Mouse (Mus musculus) E14TG2a.4 (cell line): ENCODE data around the gene Itpr2.

Experiments used
- H3K27me3 ChIP-seq: 2 replicates; pipeline ENCODE4 v1.6.1; 2014; ENCODE audit warnings: low read length, control low read depth; ENCODE audit not compliant: insufficient read depth
- H3K36me3 ChIP-seq: 2 replicates; pipeline ENCODE4 v1.6.1; 2014; ENCODE audit warnings: low read length, control low read depth; ENCODE audit not compliant: insufficient read depth
- H3K4me1 ChIP-seq: replicated peaks from 2 replicates; pipeline ENCODE4 v1.6.1; 2014; ENCODE audit warnings: low read depth, low read length, control low read depth
- H3K4me3 ChIP-seq: replicated peaks from 2 replicates; pipeline ENCODE4 v1.5.1; 2014; ENCODE audit warnings: mild to moderate bottlenecking, low read length
- H3K9me3 ChIP-seq: 2 replicates; pipeline ENCODE4 v1.6.1; 2014; ENCODE audit warnings: low read length, control low read depth
- CTCF ChIP-seq: conservative IDR thresholded peaks from 2 replicates; pipeline ENCODE4 v1.5.1; 2014; ENCODE audit warnings: low read length
- NANOG ChIP-seq: IDR thresholded peaks from 2 replicates; pipeline ENCODE4 v1.6.1; 2014; ENCODE audit warnings: borderline replicate concordance, low read length, mixed read lengths
- POU5F1 ChIP-seq: IDR thresholded peaks from 2 replicates; pipeline ENCODE4 v1.6.1; 2014; ENCODE audit warnings: low read length, borderline replicate concordance

Gene Itpr2

GRCm38 (mm10) chr6:146229519-146229918 lies 272.5 kb downstream of the Itpr2 start:
- Histone ChIP-seq H3K9me3 (peaks cover 19% of the 10 kb centered on the region), H3K4me1 (no peaks in the 10 kb centered on the region), H3K4me3 (no peak overlapping the region), H3K27me3 (no peaks in the 10 kb centered on the region), H3K36me3 (no peaks in the 10 kb centered on the region)
- TF ChIP-seq POU5F1 (no peak), NANOG (no peak), CTCF (no peak)

- TF ChIP-seq CTCF = no peak
- TF ChIP-seq NANOG = no peak
- H3K4me1 ChIP-seq = no peaks in the 10 kb centered on the region
- no peaks in the 10 kb centered on the region for H3K27me3 ChIP-seq
- no peaks in the 10 kb centered on the region for H3K36me3 ChIP-seq
- no peak overlapping the region for H3K4me3 ChIP-seq
- H3K9me3 ChIP-seq = peaks cover 19% of the 10 kb centered on the region
Measured at GRCm38 (mm10) chr6:146228048-146228447, 274.0 kb downstream of the Itpr2 start.

DNA sequence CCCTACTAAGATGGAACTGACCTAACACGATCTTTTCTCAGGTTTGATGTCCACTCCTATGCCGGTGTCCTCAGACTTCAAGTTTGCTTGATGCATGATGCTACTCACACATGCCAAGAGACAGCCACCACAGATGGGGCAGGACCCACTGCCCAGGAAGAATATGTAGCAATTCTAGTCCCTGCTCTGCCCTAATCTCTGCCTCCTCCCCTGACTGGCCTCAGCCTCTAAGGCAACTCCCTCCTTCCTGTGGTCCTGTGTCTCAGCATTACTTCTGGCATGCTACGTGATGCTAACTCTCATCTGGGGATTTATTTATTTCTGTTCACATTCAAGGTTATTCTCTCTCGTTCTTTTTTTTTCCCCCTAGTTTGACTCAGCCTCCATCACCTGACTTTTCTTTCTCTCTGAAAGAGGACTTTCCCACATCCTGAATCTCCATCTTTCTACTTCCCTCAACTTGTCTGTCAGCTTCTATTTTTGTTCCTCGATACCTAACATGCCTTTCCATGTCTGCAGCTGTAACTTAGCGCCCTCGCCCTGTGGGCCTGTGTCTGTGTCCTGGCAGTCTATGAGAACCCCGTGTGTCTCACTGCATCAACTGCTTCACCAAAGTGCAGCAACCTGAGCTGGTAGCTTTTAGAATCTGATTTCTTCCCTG lies 279.5 kb downstream of the Itpr2 start:
- Histone ChIP-seq H3K4me3 (no peak overlapping the region), H3K36me3 (no peaks in the 10 kb centered on the region), H3K4me1 (peaks cover 13% of the 10 kb centered on the region), H3K27me3 (peaks cover 11% of the 10 kb centered on the region; the same call in 1 of the 2 replicates), H3K9me3 (peaks cover 11% of the 10 kb centered on the region)
- TF ChIP-seq NANOG (no peak), CTCF (no peak), POU5F1 (no peak)

GRCm38 (mm10) chr6:146221371-146222336 lies 280.4 kb downstream of the Itpr2 start:
- H3K4me1 ChIP-seq = peaks cover 13% of the 10 kb centered on the region
- no peaks in the 10 kb centered on the region for H3K36me3 ChIP-seq
- H3K9me3 ChIP-seq = peaks cover 2% of the 10 kb centered on the region; the same call in 1 of the 2 replicates
- TF ChIP-seq POU5F1 = no peak
- TF ChIP-seq NANOG = no peak
- H3K4me3 ChIP-seq = no peak overlapping the region
- peaks cover 11% of the 10 kb centered on the region; the same call in 1 of the 2 replicates for H3K27me3 ChIP-seq

DNA sequence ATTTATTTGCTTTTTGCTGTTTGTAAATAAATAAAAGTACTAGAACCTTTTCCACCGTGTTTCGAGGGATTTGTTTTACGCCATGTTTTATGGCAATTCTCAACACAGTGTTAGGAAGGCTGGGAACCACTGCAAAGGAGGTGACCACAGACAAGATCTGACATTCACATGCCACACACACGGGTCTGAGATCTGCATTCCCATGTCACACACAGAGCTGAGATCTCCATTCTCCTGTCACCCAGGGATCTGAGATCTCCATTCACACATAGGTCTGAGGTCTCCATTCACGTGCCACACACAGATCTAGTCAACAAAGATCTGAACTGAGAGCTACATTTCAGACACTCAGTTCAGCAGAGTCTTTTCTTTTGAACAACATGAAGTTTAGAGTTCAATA lies 282.0 kb downstream of the Itpr2 start:
- H3K36me3 ChIP-seq = no peaks in the 10 kb centered on the region
- TF ChIP-seq CTCF (no peak), NANOG (no peak), POU5F1 (no peak)
- H3K4me3 ChIP-seq = no peak overlapping the region
- H3K27me3 ChIP-seq = peaks cover 11% of the 10 kb centered on the region; the same call in 1 of the 2 replicates
- no peaks in the 10 kb centered on the region for H3K9me3 ChIP-seq
- H3K4me1 ChIP-seq = peaks cover 18% of the 10 kb centered on the region

DNA sequence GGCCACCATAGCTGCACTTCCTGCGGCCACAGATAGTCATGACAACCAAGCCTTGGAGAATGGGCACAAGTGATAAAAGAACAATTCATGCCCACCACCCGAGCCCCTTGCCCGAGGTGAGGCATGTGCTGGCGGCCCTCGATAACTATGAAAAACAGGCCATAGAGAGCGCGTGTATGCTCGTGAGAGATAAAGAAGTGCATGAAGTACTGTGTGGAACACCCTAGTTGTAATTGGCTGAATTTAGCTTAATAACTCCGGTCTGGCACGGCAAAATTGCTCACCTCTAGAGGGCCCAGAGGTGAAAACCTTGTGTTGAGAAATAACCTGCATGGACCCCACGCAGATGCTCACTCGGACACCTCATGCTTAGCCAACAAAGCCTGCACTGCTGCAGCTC lies 282.5 kb downstream of the Itpr2 start:
- TF ChIP-seq CTCF (no peak), POU5F1 (no peak), NANOG (no peak)
- Histone ChIP-seq H3K9me3 (no peaks in the 10 kb centered on the region), H3K4me1 (peaks cover 18% of the 10 kb centered on the region), H3K4me3 (no peak overlapping the region), H3K36me3 (no peaks in the 10 kb centered on the region), H3K27me3 (peaks cover 11% of the 10 kb centered on the region; the same call in 1 of the 2 replicates)

DNA sequence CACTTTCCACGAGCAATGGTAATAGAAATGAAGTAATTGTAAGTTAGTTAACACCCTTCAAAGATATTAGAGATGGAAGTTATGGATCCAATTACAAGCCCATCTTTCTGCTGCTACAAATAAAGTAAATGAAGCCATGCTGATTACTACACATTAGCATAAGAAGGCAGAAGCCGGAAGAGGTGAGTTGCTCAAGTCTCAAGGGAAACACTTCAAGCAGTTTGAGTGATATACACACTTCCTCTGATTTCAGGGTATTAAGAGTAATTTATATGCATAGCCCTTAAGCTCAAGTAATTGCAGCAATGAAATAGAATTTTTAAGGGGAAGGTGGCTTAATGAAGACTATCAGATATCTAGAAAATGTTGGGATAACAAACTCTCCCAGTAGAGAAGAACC lies 286.7 kb downstream of the Itpr2 start:
- Histone ChIP-seq H3K4me3 (no peak overlapping the region), H3K4me1 (0 out of 2 replicates have a peak, but pooled peaks cover 5% of the 10 kb centered on the region), H3K27me3 (no peaks in the 10 kb centered on the region), H3K9me3 (no peaks in the 10 kb centered on the region), H3K36me3 (no peaks in the 10 kb centered on the region)
- TF ChIP-seq NANOG = no peak
- TF ChIP-seq CTCF = no peak
- TF ChIP-seq POU5F1 = no peak

DNA sequence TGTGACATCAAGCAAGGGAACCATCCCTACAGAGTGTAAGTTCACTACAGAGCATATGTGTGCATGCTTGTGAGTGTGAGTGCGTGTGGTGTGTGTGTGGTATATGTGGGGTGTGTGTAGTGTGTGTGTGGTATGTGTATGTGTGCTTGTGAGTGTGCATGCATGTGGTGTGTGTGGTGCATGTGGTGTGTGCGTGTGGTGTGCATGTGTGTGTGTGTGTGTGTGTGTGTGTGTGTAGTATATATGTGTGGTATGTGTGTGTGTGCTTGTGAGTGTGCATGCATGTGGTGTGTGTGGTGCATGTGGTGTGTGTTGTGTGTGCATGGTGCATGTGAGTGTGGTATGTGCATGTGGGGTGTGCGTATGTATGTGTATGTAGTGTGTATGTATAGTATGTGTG lies 289.7 kb downstream of the Itpr2 start:
- Histone ChIP-seq H3K9me3 (no peaks in the 10 kb centered on the region), H3K36me3 (no peaks in the 10 kb centered on the region), H3K4me3 (no peak overlapping the region), H3K27me3 (peaks cover 3% of the 10 kb centered on the region; the same call in 1 of the 2 replicates), H3K4me1 (0 out of 2 replicates have a peak, but pooled peaks cover 5% of the 10 kb centered on the region)
- TF ChIP-seq CTCF = no peak
- no peak for TF ChIP-seq POU5F1
- TF ChIP-seq NANOG = no peak
